Mouse (Mus musculus) C2C12 (cell line): ENCODE measurements around the gene Sdk1. TPM values are rescaled to one million over a fixed set of nuclear protein-coding genes. Genes with fewer than 3 reads are reported as not detected.

Experiments used
- H3K27me3 ChIP-seq: one replicate; pipeline ENCODE4 v1.6.1; 2011; ENCODE audit not compliant: control insufficient read depth, insufficient read depth, insufficient read length
- H3K36me3 ChIP-seq: one replicate; pipeline ENCODE4 v1.6.1; 2011; ENCODE audit not compliant: control insufficient read depth, insufficient read depth
- H3K4me3 ChIP-seq: one replicate; pipeline ENCODE4 v1.5.1; 2011; ENCODE audit warnings: mild to moderate bottlenecking, control low read depth; ENCODE audit not compliant: poor library complexity, insufficient read depth, severe bottlenecking
- H3K79me2 ChIP-seq: one replicate; pipeline ENCODE4 v1.6.1; 2011; ENCODE audit not compliant: control insufficient read depth, insufficient read depth
- H3K79me3 ChIP-seq: one replicate; pipeline ENCODE4 v1.6.1; 2011; ENCODE audit warnings: low read depth, control low read depth
- H3ac ChIP-seq: one replicate; pipeline ENCODE3; 2011; ENCODE audit warnings: low read depth; ENCODE audit not compliant: control insufficient read depth, insufficient read length
- CEBPB ChIP-seq: IDR thresholded peaks from one replicate; pipeline ENCODE4 v1.6.1; 2011; ENCODE audit warnings: low read depth, mild to moderate bottlenecking, control low read depth, moderate library complexity
- CTCF ChIP-seq: IDR thresholded peaks from one replicate; pipeline ENCODE4 v1.5.1; 2011; ENCODE audit not compliant: control insufficient read depth, insufficient read depth, insufficient read length
- FOSL1 ChIP-seq: IDR thresholded peaks from one replicate; pipeline ENCODE4 v1.8.0; 2011; ENCODE audit warnings: mild to moderate bottlenecking, low read length; ENCODE audit not compliant: poor library complexity, insufficient read depth, severe bottlenecking
- MAX ChIP-seq: IDR thresholded peaks from one replicate; pipeline ENCODE4 v1.6.1; 2011; ENCODE audit warnings: mild to moderate bottlenecking, control low read depth
- MYOD1 ChIP-seq: IDR thresholded peaks from one replicate; pipeline ENCODE4 v1.6.1; 2011; ENCODE audit warnings: low read depth; ENCODE audit not compliant: control insufficient read depth, insufficient read length
- MYOG ChIP-seq: IDR thresholded peaks from one replicate; pipeline ENCODE4 v1.6.1; 2011; ENCODE audit not compliant: control insufficient read depth, insufficient read length; ENCODE audit errors: extremely low read depth
- USF1 ChIP-seq: IDR thresholded peaks from one replicate; pipeline ENCODE4 v1.6.1; 2011; ENCODE audit warnings: low read depth, mild to moderate bottlenecking, control low read depth, moderate library complexity
- polyA plus RNA-seq: library from polyadenylated mRNA; unstranded; fragments of >200 nt; fragmentation: generic; extraction: Trizol; gene quantifications from one replicate; pipeline ENCODE4 v1.2.1, GENCODE M21; 2012; ENCODE audit warnings: missing spikeins

The Sdk1 gene
- polyA plus RNA-seq, 1 experiment: 0.61 TPM

- no peaks in the 10 kb centered on the region for H3K36me3 ChIP-seq
- no peak overlapping the region for H3ac ChIP-seq
- no peak for TF ChIP-seq MYOG
- H3K4me3 ChIP-seq: no peak overlapping the region
- no peaks in the 10 kb centered on the region for H3K79me2 ChIP-seq
- no peaks in the 10 kb centered on the region for H3K27me3 ChIP-seq
- H3K79me3 ChIP-seq: no peaks in the 10 kb centered on the region
Measured at GRCm38 (mm10) chr5:142212252-142212651, 971.0 kb downstream of the Sdk1 start.

- Histone ChIP-seq H3K79me3 (no peaks in the 10 kb centered on the region), H3K36me3 (no peaks in the 10 kb centered on the region), H3ac (no peak overlapping the region), H3K4me3 (no peak overlapping the region), H3K27me3 (no peaks in the 10 kb centered on the region), H3K79me2 (no peaks in the 10 kb centered on the region)
- TF ChIP-seq MYOG (no peak), FOSL1 (no peak), CTCF (no peak), CEBPB (no peak), MYOD1 (no peak), MAX (no peak), USF1 (no peak)
Measured at GRCm38 (mm10) chr5:142215981-142216380, 974.7 kb downstream of the Sdk1 start.

- H3K27me3 ChIP-seq: no peaks in the 10 kb centered on the region
- no peaks in the 10 kb centered on the region for H3K36me3 ChIP-seq
- no peaks in the 10 kb centered on the region for H3K79me3 ChIP-seq
- no peaks in the 10 kb centered on the region for H3K79me2 ChIP-seq
- no peak for TF ChIP-seq USF1
- no peak for TF ChIP-seq CTCF
- no peak for TF ChIP-seq FOSL1
- no peak for TF ChIP-seq CEBPB
- no peak for TF ChIP-seq MAX
- TF ChIP-seq MYOG: no peak
- no peak for TF ChIP-seq MYOD1
- H3K4me3 ChIP-seq: no peak overlapping the region
- H3ac ChIP-seq: no peak overlapping the region
Measured at GRCm38 (mm10) chr5:142220851-142221503, 979.7 kb downstream of the Sdk1 start.

- Histone ChIP-seq H3K27me3 (no peaks in the 10 kb centered on the region), H3ac (no peak overlapping the region), H3K79me2 (no peaks in the 10 kb centered on the region), H3K36me3 (no peaks in the 10 kb centered on the region), H3K79me3 (no peaks in the 10 kb centered on the region), H3K4me3 (no peak overlapping the region)
- TF ChIP-seq MAX: no peak
- TF ChIP-seq USF1: no peak
- no peak for TF ChIP-seq CEBPB
- TF ChIP-seq FOSL1: no peak
- no peak for TF ChIP-seq MYOD1
- no peak for TF ChIP-seq MYOG
- no peak for TF ChIP-seq CTCF
Measured at GRCm38 (mm10) chr5:142228957-142229810, 987.9 kb downstream of the Sdk1 start.

- TF ChIP-seq USF1 (no peak), CTCF (no peak), CEBPB (no peak), FOSL1 (no peak), MYOG (no peak), MYOD1 (no peak), MAX (no peak)
- Histone ChIP-seq H3ac (no peak overlapping the region), H3K79me2 (no peaks in the 10 kb centered on the region), H3K27me3 (no peaks in the 10 kb centered on the region), H3K4me3 (no peak overlapping the region), H3K79me3 (no peaks in the 10 kb centered on the region), H3K36me3 (no peaks in the 10 kb centered on the region)
Measured at GRCm38 (mm10) chr5:142229811-142230205, 988.5 kb downstream of the Sdk1 start.

- no peaks in the 10 kb centered on the region for H3K36me3 ChIP-seq
- TF ChIP-seq CTCF (no peak), CEBPB (no peak)
- no peaks in the 10 kb centered on the region for H3K79me3 ChIP-seq
- H3K27me3 ChIP-seq: no peaks in the 10 kb centered on the region
- no peak overlapping the region for H3ac ChIP-seq
- H3K4me3 ChIP-seq: no peak overlapping the region
- H3K79me2 ChIP-seq: no peaks in the 10 kb centered on the region
Measured at GRCm38 (mm10) chr5:142240288-142240687, 999.0 kb downstream of the Sdk1 start.
